Mouse (Mus musculus) small intestine, adult 2 months (tissue): ENCODE measurements around the gene Enc1.

Source experiments
- CTCF ChIP-seq: fragments of 200-500 bp; IDR thresholded peaks from 2 replicates; pipeline ENCODE4 v1.5.1; 2012; ENCODE audit warnings: low read depth, mild to moderate bottlenecking, control low read depth, inconsistent platforms, low read length, moderate library complexity, mixed read lengths; ENCODE audit not compliant: insufficient replicate concordance, insufficient read length; ENCODE audit errors: extremely low read depth
- POLR2A ChIP-seq: fragments of 200-500 bp; IDR thresholded peaks from 2 replicates; pipeline ENCODE4 v1.6.1; 2012; ENCODE audit warnings: low read depth, mild to moderate bottlenecking, control low read depth, inconsistent platforms, low read length, moderate library complexity

DNA sequence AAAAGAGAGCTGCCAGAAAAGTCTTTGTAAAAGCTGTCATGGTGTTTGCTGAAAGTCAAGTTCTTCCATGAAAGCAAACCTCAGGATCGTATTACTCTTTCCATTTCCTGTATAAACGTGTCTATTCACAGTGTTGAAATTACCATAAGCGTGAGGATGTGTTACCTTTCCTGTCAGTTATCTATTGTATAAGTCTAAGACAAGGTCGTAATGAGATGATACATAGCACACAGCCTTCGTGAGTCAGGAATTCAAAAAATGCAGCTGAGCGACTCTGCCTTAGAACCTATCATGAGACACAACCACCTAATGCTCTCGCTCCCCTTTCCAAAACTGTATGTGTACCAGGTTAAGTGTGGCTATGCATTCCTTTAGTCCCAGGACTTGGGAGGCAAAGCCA is 39.8 kb upstream of the Enc1 start:
- TF ChIP-seq CTCF (no peak), POLR2A (no peak)
